Mouse (Mus musculus): ENCODE results near the gene Vim. TPM values are rescaled to one million over a fixed set of nuclear protein-coding genes. Genes with fewer than 3 reads are reported as not detected.
A peak's percentile ranks its signal among the peaks of the same experiment; 100 is the strongest.

The Vim gene
- total RNA-seq (2021), result 100 to 1,000 TPM; 154 to 160 TPM

- peak; percentile 94 for DNase-seq
These were observed at the start of gene Vim for GRCm38 (mm10) chr2:13573408-13574065. Gene Vim (plus strand): TSS chr2:13573927.

GRCm38 (mm10) chr2:13526205-13526604 is 47.5 kb upstream of the Vim start:
- intact Hi-C loops (cut with DNase I), result no loop called here

More at GRCm38 (mm10) chr2:13573408-13574065, at the start of gene Vim:
- intact Hi-C loops (cut with DNase I), result no loop called here

GRCm38 (mm10) chr2:13527125-13527524 is 46.6 kb upstream of the Vim start:
- intact Hi-C loops (cut with DNase I), result no loop called here
- no peak for DNase-seq

More at GRCm38 (mm10) chr2:13526205-13526604, 47.5 kb upstream of the Vim start:
- no peak for DNase-seq

- DNase-seq, result no peak
- intact Hi-C loops (cut with DNase I), result no loop called here
These were observed 46.2 kb upstream of the Vim start for GRCm38 (mm10) chr2:13527531-13527930.

- no peak for DNase-seq
- intact Hi-C loops (cut with DNase I), result no loop called here
These were observed 44.3 kb upstream of the Vim start for GRCm38 (mm10) chr2:13529253-13529933.

- intact Hi-C loops (cut with DNase I), result no loop called here
- DNase-seq, result no peak
These were observed 43.1 kb upstream of the Vim start for GRCm38 (mm10) chr2:13530639-13531038.

- intact Hi-C loops (cut with DNase I), result no loop called here
- DNase-seq, result no peak
These were observed 37.0 kb upstream of the Vim start for GRCm38 (mm10) chr2:13536747-13537146.

- DNase-seq, result no peak
- intact Hi-C loops (cut with DNase I), result no loop called here
These were observed 36.0 kb upstream of the Vim start for GRCm38 (mm10) chr2:13537733-13538132.

GRCm38 (mm10) chr2:13538258-13538657 is 35.5 kb upstream of the Vim start:
- intact Hi-C loops (cut with DNase I), result no loop called here
- DNase-seq, result no peak

GRCm38 (mm10) chr2:13538704-13539377 is 34.9 kb upstream of the Vim start:
- intact Hi-C loops (cut with DNase I), result no loop called here

GRCm38 (mm10) chr2:13539860-13540259 is 33.9 kb upstream of the Vim start:
- DNase-seq, result no peak
- intact Hi-C loops (cut with DNase I), result no loop called here

More at GRCm38 (mm10) chr2:13538704-13539377, 34.9 kb upstream of the Vim start:
- DNase-seq, result no peak

GRCm38 (mm10) chr2:13543519-13544124 is 30.1 kb upstream of the Vim start:
- DNase-seq, result no peak
- intact Hi-C loops (cut with DNase I), result no loop called here

- intact Hi-C loops (cut with DNase I), result no loop called here
- DNase-seq, result peak; percentile 83
These were observed 29.4 kb upstream of the Vim start, which contains the start of gene Trdmt1 for GRCm38 (mm10) chr2:13544193-13544824. Gene Trdmt1 (minus strand): TSS chr2:13544668.

GRCm38 (mm10) chr2:13548749-13549148 is 25.0 kb upstream of the Vim start:
- intact Hi-C loops (cut with DNase I), result no loop called here
- no peak for DNase-seq

- no peak for DNase-seq
These were observed 19.8 kb upstream of the Vim start for GRCm38 (mm10) chr2:13553966-13554365.

GRCm38 (mm10) chr2:13556239-13556638 is 17.5 kb upstream of the Vim start:
- DNase-seq, result no peak
- intact Hi-C loops (cut with DNase I), result no loop called here

More at GRCm38 (mm10) chr2:13553966-13554365, 19.8 kb upstream of the Vim start:
- intact Hi-C loops (cut with DNase I), result no loop called here

- intact Hi-C loops (cut with DNase I), result no loop called here
- DNase-seq, result no peak
These were observed 16.3 kb upstream of the Vim start for GRCm38 (mm10) chr2:13557145-13558030.

GRCm38 (mm10) chr2:13558607-13559262 is 15.0 kb upstream of the Vim start:
- intact Hi-C loops (cut with DNase I), result no loop called here
- no peak for DNase-seq

- intact Hi-C loops (cut with DNase I), result no loop called here
- no peak for DNase-seq
These were observed 14.4 kb upstream of the Vim start for GRCm38 (mm10) chr2:13559303-13559702.
